Mouse (Mus musculus) duodenum, adult 2 months (tissue): ENCODE data around the gene Hist1h2bm. TPM values are rescaled to one million over a fixed set of nuclear protein-coding genes. Genes with fewer than 3 reads are reported as not detected.

Experiments used
- polyA plus RNA-seq: library from polyadenylated mRNA; depleted of rRNA; stranded (reverse); fragments of >200 nt; gene quantifications from 2 replicates; pipeline ENCODE4 v1.2.3, GENCODE M21; 2012; ENCODE audit warnings: low replicate concordance; rRNA removed

The Hist1h2bm gene
- polyA plus RNA-seq = 3.8 and 7.0 TPM in 2 replicates

DNA sequence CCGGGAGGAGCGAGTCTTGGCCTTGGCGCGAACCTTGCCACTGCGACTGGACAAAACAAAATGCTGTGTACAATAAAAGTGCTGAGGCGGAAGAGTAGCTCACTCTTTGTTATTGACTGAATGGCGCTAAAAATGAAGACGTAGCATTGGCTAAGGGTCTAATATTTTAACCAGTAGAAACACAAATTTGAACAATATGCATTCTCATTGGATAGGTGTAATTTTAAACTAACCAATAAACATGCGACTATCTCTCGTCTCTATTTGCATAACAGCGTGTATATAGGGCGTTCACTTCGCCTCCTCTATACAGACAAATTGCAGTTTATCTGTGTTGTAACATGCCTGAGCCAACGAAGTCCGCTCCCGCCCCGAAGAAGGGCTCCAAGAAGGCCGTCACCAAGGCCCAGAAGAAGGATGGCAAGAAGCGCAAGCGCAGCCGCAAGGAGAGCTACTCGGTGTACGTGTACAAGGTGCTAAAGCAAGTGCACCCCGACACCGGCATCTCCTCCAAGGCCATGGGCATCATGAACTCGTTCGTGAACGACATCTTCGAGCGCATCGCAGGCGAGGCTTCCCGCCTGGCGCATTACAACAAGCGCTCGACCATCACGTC is at the start of gene Hist1h2bm:
Gene Hist1h2bm (plus strand): TSS at position 288 of the 616 bp plus-strand sequence.

DNA sequence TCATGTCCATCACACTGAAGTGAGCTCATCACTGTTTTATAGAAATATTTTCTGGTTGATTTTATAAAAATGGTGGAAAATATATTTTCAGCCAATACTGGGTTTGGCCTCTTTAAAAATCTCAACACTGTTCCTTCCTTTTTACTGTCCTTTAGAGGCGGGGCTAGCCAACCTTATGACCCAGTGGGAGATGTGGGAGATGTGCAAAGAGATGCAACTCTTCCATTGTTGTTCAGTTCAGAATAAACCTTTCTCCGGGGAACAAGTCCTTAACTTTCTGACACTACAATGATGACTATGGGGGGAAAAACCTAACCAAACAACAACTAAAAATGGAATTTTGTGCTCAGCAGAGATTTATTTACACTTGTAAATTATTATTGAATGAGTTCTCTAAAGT is 44.5 kb upstream of the Hist1h2bm start, which contains the start of gene Olfr1360:
Gene Olfr1360 (minus strand): TSS at position 101 of the 400 bp plus-strand sequence.

DNA sequence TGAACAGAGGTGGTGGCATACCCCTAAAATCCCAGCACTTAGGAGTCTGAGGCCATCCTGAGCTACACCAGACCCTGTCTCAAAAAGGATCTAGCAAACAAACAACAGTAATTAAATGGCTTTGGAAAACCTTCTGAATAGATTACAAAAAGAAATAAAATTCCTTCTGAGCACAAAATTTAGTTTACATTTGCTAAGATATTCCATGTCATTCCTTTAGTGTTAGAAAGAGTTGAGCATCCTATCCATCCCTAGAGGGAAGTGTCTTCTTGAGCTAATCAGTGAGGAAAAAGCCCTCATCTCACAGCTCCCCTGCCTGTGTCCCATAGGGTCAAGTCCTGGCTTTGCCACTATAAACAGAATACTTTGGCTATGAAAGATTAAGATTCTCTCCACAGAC is 24.0 kb upstream of the Hist1h2bm start, which contains the start of gene Olfr1359:
Gene Olfr1359 (plus strand): TSS at position 301 of the 400 bp plus-strand sequence.

DNA sequence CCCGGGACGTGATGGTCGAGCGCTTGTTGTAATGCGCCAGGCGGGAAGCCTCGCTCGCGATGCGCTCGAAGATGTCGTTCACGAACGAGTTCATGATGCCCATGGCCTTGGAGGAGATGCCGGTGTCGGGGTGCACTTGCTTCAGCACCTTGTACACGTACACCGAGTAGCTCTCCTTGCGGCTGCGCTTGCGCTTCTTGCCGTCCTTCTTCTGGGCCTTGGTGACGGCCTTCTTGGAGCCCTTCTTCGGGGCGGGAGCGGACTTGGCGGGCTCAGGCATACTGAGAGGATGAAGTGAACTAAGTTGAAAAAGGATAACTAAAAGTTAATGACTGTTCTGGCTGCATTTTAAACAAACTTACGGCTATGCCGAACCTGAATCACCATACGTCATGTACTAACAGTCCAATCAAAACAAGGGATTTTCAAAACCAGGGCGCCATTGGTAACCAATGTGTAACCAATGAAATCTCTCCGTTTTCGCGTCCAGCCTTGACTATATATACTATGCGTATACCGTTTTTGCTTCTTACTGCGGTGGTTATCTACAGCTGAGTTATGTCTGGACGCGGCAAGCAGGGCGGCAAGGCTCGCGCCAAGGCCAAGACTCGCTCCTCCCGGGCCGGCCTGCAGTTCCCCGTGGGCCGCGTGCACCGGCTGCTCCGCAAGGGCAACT is 5.8 kb upstream of the Hist1h2bm start, which contains the start of the genes Hist1h2bl and Hist1h2ai:
Gene Hist1h2bl (minus strand): TSS at position 280 of the 676 bp plus-strand sequence.
Gene Hist1h2ai (plus strand): TSS at position 559 of the 676 bp plus-strand sequence.

DNA sequence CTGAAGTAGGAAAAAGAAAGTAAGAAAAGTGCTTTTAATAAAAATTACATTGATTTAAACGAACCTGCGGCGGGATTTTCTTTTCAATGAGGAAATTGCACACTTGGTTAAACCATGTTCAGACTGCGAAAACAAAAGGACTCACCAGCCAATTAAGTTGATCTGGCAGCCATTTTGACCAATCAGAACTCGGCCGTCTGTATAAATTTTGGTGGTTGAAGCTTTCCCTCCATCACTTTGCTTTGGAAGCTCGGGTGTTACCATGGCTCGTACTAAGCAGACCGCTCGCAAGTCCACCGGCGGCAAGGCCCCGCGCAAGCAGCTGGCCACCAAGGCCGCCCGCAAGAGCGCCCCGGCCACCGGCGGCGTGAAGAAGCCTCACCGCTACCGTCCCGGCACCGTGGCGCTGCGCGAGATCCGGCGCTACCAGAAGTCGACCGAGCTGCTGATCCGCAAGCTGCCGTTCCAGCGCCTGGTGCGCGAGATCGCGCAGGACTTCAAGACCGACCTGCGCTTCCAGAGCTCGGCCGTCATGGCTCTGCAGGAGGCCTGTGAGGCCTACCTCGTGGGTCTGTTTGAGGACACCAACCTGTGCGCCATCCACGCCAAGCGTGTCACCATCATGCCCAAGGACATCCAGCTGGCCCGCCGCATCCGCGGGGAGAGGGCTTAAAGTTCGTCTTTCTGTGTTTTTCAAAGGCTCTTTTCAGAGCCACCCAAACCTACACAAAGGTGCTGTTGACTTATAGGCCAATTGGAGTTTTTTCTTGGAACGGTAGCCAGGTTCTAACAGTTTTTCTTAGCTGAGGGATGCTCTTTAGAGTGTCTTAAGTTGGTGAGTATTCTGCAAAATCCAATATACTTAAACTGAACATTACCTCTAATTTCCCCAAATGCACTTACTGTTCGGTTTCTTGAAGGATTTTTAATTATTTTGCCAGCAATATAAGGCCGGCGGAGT is 4.2 kb upstream of the Hist1h2bm start, which contains the start of gene Hist1h3h:
Gene Hist1h3h (plus strand): TSS at position 263 of the 961 bp plus-strand sequence.

DNA sequence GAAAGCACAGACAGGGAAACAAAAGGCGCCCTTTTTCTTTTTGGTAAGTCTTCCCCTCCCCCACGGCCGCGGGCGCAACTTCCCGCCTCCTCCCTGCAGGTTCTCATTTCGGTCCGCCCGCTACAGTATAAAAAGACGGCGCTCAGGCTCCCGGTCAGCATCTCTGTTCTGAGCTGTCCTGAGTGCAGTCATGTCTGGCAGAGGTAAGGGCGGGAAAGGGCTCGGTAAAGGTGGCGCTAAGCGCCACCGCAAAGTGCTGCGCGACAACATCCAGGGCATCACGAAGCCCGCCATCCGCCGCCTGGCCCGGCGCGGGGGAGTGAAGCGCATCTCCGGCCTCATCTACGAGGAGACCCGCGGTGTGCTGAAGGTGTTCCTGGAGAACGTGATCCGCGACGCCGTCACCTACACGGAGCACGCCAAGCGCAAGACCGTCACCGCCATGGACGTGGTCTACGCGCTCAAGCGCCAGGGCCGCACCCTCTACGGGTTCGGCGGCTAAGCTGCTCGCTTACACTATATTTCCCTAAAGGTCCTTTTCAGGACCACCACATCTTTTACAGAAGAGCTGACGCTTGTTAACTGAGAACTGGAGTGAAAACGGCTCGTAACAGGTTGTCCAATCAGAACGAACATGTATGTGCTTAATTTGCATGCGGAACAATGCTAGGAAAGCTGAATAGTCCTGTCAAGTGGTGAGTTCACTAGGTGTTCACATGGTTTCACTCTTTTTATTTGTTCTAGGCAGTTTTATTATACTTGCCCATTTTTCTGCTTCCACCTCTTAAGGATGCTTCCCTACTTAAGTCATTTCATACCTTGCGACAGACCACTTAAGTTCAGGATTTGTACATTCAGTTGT is 13.3 kb downstream of the Hist1h2bm start, which contains the start of gene Hist1h4j:
Gene Hist1h4j (plus strand): TSS at position 159 of the 862 bp plus-strand sequence.

DNA sequence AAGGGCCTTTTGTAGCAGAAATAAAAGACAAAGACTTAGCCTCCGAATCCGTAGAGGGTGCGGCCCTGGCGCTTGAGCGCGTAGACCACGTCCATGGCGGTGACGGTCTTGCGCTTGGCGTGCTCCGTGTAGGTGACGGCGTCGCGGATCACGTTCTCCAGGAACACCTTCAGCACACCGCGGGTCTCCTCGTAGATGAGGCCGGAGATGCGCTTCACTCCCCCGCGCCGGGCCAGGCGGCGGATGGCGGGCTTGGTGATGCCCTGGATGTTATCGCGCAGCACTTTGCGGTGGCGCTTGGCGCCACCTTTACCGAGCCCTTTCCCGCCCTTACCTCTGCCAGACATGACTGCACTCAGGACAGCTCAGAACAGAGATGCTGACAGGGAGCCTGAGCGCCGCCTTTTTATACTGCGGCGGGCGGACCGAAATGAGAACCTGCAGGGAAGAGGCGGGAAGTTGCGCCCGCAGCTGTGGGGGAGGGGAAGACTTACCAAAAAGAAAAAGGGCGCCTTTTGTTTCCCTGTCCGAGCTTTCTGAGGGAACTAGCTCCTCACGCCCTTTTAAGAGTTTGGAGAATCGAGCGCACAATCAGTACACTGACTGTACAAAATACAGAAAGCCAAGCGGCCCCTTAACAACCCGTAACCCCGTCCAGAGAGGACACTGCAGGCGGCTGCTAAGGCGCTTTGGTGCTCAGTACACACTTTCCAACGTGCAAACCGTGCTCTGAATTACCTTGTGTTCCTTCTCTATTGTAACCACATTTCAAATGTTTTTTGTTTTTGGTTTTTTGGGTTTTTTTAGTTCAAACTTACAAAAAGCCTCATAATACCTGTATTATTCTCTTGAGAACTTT is 28.5 kb downstream of the Hist1h2bm start, which contains the start of gene Hist1h4k:
Gene Hist1h4k (minus strand): TSS at position 347 of the 859 bp plus-strand sequence.

DNA sequence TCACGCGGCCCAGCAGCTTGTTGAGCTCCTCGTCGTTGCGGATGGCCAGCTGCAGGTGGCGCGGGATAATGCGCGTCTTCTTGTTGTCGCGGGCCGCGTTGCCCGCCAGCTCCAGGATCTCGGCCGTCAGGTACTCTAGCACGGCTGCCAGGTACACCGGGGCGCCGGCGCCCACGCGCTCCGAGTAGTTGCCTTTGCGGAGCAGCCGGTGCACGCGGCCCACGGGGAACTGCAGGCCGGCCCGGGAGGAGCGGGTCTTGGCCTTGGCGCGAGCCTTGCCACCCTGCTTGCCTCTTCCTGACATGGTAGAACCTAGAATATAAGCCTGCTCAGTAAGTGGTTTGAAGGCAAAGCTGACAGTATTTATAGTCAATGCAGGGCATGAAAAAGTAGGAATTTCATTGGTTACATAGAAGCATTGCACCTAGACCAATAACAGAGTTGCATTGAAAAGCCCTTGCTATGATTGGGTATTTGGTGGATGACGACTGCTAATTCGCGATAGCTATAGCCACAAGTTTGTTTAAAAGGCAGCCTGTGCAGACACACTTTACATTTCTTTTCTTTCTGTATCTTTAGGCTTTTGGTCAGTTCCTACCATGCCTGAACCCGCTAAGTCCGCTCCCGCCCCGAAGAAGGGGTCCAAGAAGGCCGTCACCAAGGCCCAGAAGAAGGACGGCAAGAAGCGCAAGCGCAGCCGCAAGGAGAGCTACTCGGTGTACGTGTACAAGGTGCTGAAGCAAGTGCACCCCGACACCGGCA is 31.9 kb downstream of the Hist1h2bm start, which contains the start of the genes Hist1h2ak and Hist1h2bn:
Gene Hist1h2ak (minus strand): TSS at position 304 of the 762 bp plus-strand sequence.
Gene Hist1h2bn (plus strand): TSS at position 600 of the 762 bp plus-strand sequence.

Other genes with a start within 250 kb of the Hist1h2bm start
- 0.07 and 0.11 TPM in 2 replicates for gene Zkscan4, start 243.1 kb upstream of the Hist1h2bm start, polyA plus RNA-seq
- not detected in 2 replicates for gene Gm10065, start 242.6 kb upstream of the Hist1h2bm start, polyA plus RNA-seq
- not detected in 2 replicates for gene AK157302, start 226.8 kb upstream of the Hist1h2bm start, polyA plus RNA-seq
- 34.6 and 52.3 TPM in 2 replicates for gene Gm11273, start 220.6 kb upstream of the Hist1h2bm start, polyA plus RNA-seq
- 0.26 and 0.42 TPM in 2 replicates for gene Zkscan8, start 190.9 kb upstream of the Hist1h2bm start, polyA plus RNA-seq
- not detected in 2 replicates for gene Olfr1366, start 179.2 kb upstream of the Hist1h2bm start, polyA plus RNA-seq
- not detected in 2 replicates for gene Olfr1535, start 162.2 kb upstream of the Hist1h2bm start, polyA plus RNA-seq
- not detected in 2 replicates for gene Olfr1364, start 140.3 kb upstream of the Hist1h2bm start, polyA plus RNA-seq
- gene Olfr1362, start 108.0 kb upstream of the Hist1h2bm start, polyA plus RNA-seq = not detected in 2 replicates
- not detected in 2 replicates for gene Olfr11, start 79.5 kb upstream of the Hist1h2bm start, polyA plus RNA-seq
- not detected in 2 replicates for gene Olfr1361, start 58.7 kb upstream of the Hist1h2bm start, polyA plus RNA-seq
- not detected in 2 replicates for gene Olfr1360, start 44.6 kb upstream of the Hist1h2bm start, polyA plus RNA-seq
- gene Olfr1359, start 23.9 kb upstream of the Hist1h2bm start, polyA plus RNA-seq = not detected in 2 replicates
- gene Hist1h2bl, start 5.9 kb upstream of the Hist1h2bm start, polyA plus RNA-seq = 7.5 and 8.8 TPM in 2 replicates
- 13.1 and 96.4 TPM in 2 replicates for gene Hist1h2ai, start 5.6 kb upstream of the Hist1h2bm start, polyA plus RNA-seq
- 70.2 and 104 TPM in 2 replicates for gene Hist1h3h, start 4.4 kb upstream of the Hist1h2bm start, polyA plus RNA-seq
- 3.1 and 3.3 TPM in 2 replicates for gene Hist1h4j, start 13.0 kb downstream of the Hist1h2bm start, polyA plus RNA-seq
- gene Hist1h4k, start 28.5 kb downstream of the Hist1h2bm start, polyA plus RNA-seq = 26.4 and 32.3 TPM in 2 replicates
- 28.1 and 60.3 TPM in 2 replicates for gene Hist1h2ak, start 31.8 kb downstream of the Hist1h2bm start, polyA plus RNA-seq
- 10.3 and 18.9 TPM in 2 replicates for gene Hist1h2bn, start 32.1 kb downstream of the Hist1h2bm start, polyA plus RNA-seq
- 1.6 and 2.1 TPM in 2 replicates for gene Hist1h1b, start 58.6 kb downstream of the Hist1h2bm start, polyA plus RNA-seq
- 76.2 and 99.7 TPM in 2 replicates for gene Hist1h3i, start 61.3 kb downstream of the Hist1h2bm start, polyA plus RNA-seq
- gene Hist1h2an, start 65.2 kb downstream of the Hist1h2bm start, polyA plus RNA-seq = 8.4 and 153 TPM in 2 replicates
- gene Hist1h2bp, start 65.4 kb downstream of the Hist1h2bm start, polyA plus RNA-seq = 2.6 and 4.6 TPM in 2 replicates
- 23.5 and 27.4 TPM in 2 replicates for gene Hist1h2bq, start 88.2 kb downstream of the Hist1h2bm start, polyA plus RNA-seq
- gene Hist1h2ao, start 88.4 kb downstream of the Hist1h2bm start, polyA plus RNA-seq = not detected in 2 replicates
- 1.3 and 6.9 TPM in 2 replicates for gene Hist1h4m, start 89.7 kb downstream of the Hist1h2bm start, polyA plus RNA-seq
- 20.7 and 25.5 TPM in 2 replicates for gene Hist1h4n, start 110.2 kb downstream of the Hist1h2bm start, polyA plus RNA-seq
- 223 and 1,937 TPM in 2 replicates for gene Hist1h2ap, start 111.5 kb downstream of the Hist1h2bm start, polyA plus RNA-seq
- gene Hist1h2br, start 111.7 kb downstream of the Hist1h2bm start, polyA plus RNA-seq = 22.5 and 29.8 TPM in 2 replicates
- 0.14 and 0.51 TPM in 2 replicates for gene Zfp184, start 223.1 kb downstream of the Hist1h2bm start, polyA plus RNA-seq